Mouse (Mus musculus) myocyte (in vitro differentiated cells): ENCODE measurements around the gene Olfr1218. TPM values are rescaled to one million over a fixed set of nuclear protein-coding genes. Genes with fewer than 3 reads are reported as not detected.

ENCODE experiments used
- H3K27me3 ChIP-seq: one replicate; pipeline ENCODE4 v1.6.1; 2011; ENCODE audit not compliant: control insufficient read depth, insufficient read depth, insufficient read length
- H3K36me3 ChIP-seq: one replicate; pipeline ENCODE4 v1.6.1; 2011; ENCODE audit not compliant: control insufficient read depth, insufficient read depth
- H3K4me2 ChIP-seq: one replicate; pipeline ENCODE4 v1.6.1; 2011; ENCODE audit warnings: low read depth, control low read depth
- H3K4me3 ChIP-seq: one replicate; pipeline ENCODE4 v1.5.1; 2011; ENCODE audit warnings: mild to moderate bottlenecking, control low read depth, moderate library complexity
- H3K79me2 ChIP-seq: one replicate; pipeline ENCODE4 v1.6.1; 2011; ENCODE audit not compliant: control insufficient read depth, insufficient read depth
- H3ac ChIP-seq: one replicate; pipeline ENCODE4 v1.6.1; 2011; ENCODE audit not compliant: control insufficient read depth, insufficient read length
- CEBPB ChIP-seq: IDR thresholded peaks from 2 replicates; pipeline ENCODE4 v1.6.1; 2011; ENCODE audit warnings: mild to moderate bottlenecking, moderate library complexity; ENCODE audit not compliant: poor library complexity, insufficient read depth, severe bottlenecking
- E2F4 ChIP-seq: IDR thresholded peaks from one replicate; pipeline ENCODE4 v1.6.1; 2011; ENCODE audit warnings: mild to moderate bottlenecking, control low read depth, moderate library complexity; ENCODE audit not compliant: insufficient read depth
- MAX ChIP-seq: IDR thresholded peaks from one replicate; pipeline ENCODE4 v1.6.1; 2011; ENCODE audit warnings: low read depth, mild to moderate bottlenecking, control low read depth
- MYOD1 ChIP-seq, 3 experiments: IDR thresholded peaks; one replicate each; pipeline ENCODE4 v1.6.1; 2011; ENCODE audit warnings: control low read depth in 2 of 3, low read depth in 2 of 3, mild to moderate bottlenecking in 2 of 3, moderate library complexity in 1 of 3; ENCODE audit not compliant: insufficient read length in 2 of 3, control insufficient read depth in 1 of 3
- MYOG ChIP-seq, 3 experiments: IDR thresholded peaks; one replicate each; pipeline ENCODE4 v1.6.1; 2011; ENCODE audit warnings: control low read depth in 2 of 3, low read depth in 2 of 3, mild to moderate bottlenecking in 2 of 3; ENCODE audit not compliant: insufficient read length in 2 of 3, control insufficient read depth in 1 of 3, insufficient read depth in 1 of 3
- POLR2A ChIP-seq: IDR thresholded peaks from one replicate; pipeline ENCODE4 v1.6.1; 2011; ENCODE audit warnings: low read depth, mild to moderate bottlenecking, control low read depth, moderate library complexity; ENCODE audit not compliant: insufficient read length
- POLR2AphosphoS2 ChIP-seq: IDR thresholded peaks from one replicate; pipeline ENCODE4 v1.6.1; 2011; ENCODE audit warnings: low read depth, control low read depth; ENCODE audit not compliant: insufficient read length
- REST ChIP-seq: IDR thresholded peaks from one replicate; pipeline ENCODE4 v1.6.1; 2011; ENCODE audit warnings: mild to moderate bottlenecking, control low read depth, moderate library complexity; ENCODE audit not compliant: insufficient read depth, insufficient read length
- SRF ChIP-seq: IDR thresholded peaks from one replicate; pipeline ENCODE4 v1.6.1; 2011; ENCODE audit warnings: low read depth; ENCODE audit not compliant: control insufficient read depth, insufficient read length
- TCF12 ChIP-seq: IDR thresholded peaks from one replicate; pipeline ENCODE4 v1.6.1; 2011; ENCODE audit warnings: mild to moderate bottlenecking, control low read depth; ENCODE audit not compliant: poor library complexity, insufficient read depth, severe bottlenecking
- TCF3 ChIP-seq: IDR thresholded peaks from one replicate; pipeline ENCODE4 v1.6.1; 2011; ENCODE audit warnings: low read depth, control low read depth; ENCODE audit not compliant: insufficient read length
- USF1 ChIP-seq: IDR thresholded peaks from one replicate; pipeline ENCODE4 v1.6.1; 2011; ENCODE audit warnings: low read depth, mild to moderate bottlenecking, control low read depth, moderate library complexity
- polyA plus RNA-seq: library from polyadenylated mRNA; unstranded; fragments of >200 nt; fragmentation: generic; extraction: Trizol; gene quantifications from one replicate; pipeline ENCODE4 v1.2.1, GENCODE M21; 2012; ENCODE audit warnings: missing spikeins

The Olfr1218 gene
- polyA plus RNA-seq, result not detected

- no peak for TF ChIP-seq TCF12
- TF ChIP-seq MYOG (IDR thresholded peaks at IDR 0.05; ENCODE audit: control insufficient read depth in 1 of 3, insufficient read depth in 1 of 3, insufficient read length in 2 of 3, low read depth in 2 of 3), result no peak
- no peak for TF ChIP-seq TCF3
- TF ChIP-seq SRF, result no peak
- TF ChIP-seq REST, result no peak
- TF ChIP-seq MAX, result no peak
- Histone ChIP-seq H3K4me3 (no peak within 1 kb of the TSS), H3K27me3 (no peaks in the 10 kb centered on the region), H3K4me2 (no peak within 1 kb of the TSS), H3K36me3 (no peaks in the 10 kb centered on the region), H3K79me2 (no peaks in the 10 kb centered on the region), H3ac (no peak within 1 kb of the TSS)
These were observed at the start of gene Olfr1218 for GRCm38 (mm10) chr2:89061087-89061486. Gene Olfr1218, minus strand, starts transcription at chr2:89061187.

DNA sequence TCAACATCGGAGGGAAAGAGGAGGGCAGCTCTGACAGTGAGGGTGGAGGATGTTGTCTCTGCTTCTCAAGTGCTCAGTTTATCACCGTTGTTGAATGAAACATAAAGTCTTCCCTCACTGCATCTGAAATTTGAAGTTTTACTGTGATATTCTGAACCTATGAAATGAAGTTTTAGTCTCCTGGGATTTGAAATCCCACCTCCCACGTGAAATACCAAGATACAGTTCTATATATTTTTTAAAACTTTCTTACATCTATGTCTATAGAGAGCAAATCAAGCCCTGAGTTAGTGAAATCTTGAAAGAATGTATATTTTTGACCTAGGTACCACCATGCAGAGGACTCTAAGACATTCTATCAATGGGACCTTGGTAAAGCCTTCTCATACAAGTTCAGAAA lies 45.7 kb upstream of the Olfr1218 start, which contains the start of gene Olfr1220:
TSS of gene Olfr1220 (minus strand) at position 101 of the 400 bp plus-strand sequence.
- Histone ChIP-seq H3K27me3 (no peaks in the 10 kb centered on the region), H3ac (no peak within 1 kb of the TSS), H3K4me3 (no peak within 1 kb of the TSS), H3K4me2 (no peak within 1 kb of the TSS), H3K79me2 (no peaks in the 10 kb centered on the region), H3K36me3 (no peaks in the 10 kb centered on the region)
- TF ChIP-seq E2F4, result no peak
- no peak for TF ChIP-seq MYOG (IDR thresholded peaks at IDR 0.05; ENCODE audit: control insufficient read depth in 1 of 3, insufficient read depth in 1 of 3, insufficient read length in 2 of 3, low read depth in 2 of 3)
- TF ChIP-seq CEBPB, result no peak

- H3ac ChIP-seq, result no peak overlapping the region
- H3K4me3 ChIP-seq, result no peak overlapping the region
- H3K79me2 ChIP-seq, result no peaks in the 10 kb centered on the region
- no peaks in the 10 kb centered on the region for H3K27me3 ChIP-seq
- H3K4me2 ChIP-seq, result no peak overlapping the region
- H3K36me3 ChIP-seq, result no peaks in the 10 kb centered on the region
- no peak for TF ChIP-seq MYOD1 (IDR thresholded peaks at IDR 0.05; ENCODE audit: control insufficient read depth in 1 of 3, insufficient read length in 2 of 3, low read depth in 2 of 3)
- TF ChIP-seq CEBPB, result no peak
- no peak for TF ChIP-seq TCF3
- TF ChIP-seq POLR2AphosphoS2, result no peak
- TF ChIP-seq TCF12, result no peak
- TF ChIP-seq E2F4, result no peak
- no peak for TF ChIP-seq SRF
- TF ChIP-seq POLR2A, result no peak
- TF ChIP-seq MYOG (IDR thresholded peaks at IDR 0.05; ENCODE audit: control insufficient read depth in 1 of 3, insufficient read depth in 1 of 3, insufficient read length in 2 of 3, low read depth in 2 of 3), result no peak
- TF ChIP-seq REST, result no peak
- no peak for TF ChIP-seq USF1
- no peak for TF ChIP-seq MAX
These were observed 44.7 kb upstream of the Olfr1218 start for GRCm38 (mm10) chr2:89105651-89106050.

GRCm38 (mm10) chr2:89093848-89094247 lies 32.9 kb upstream of the Olfr1218 start:
- H3K4me3 ChIP-seq, result no peak overlapping the region
- H3ac ChIP-seq, result no peak overlapping the region
- TF ChIP-seq TCF12, result no peak
- no peak for TF ChIP-seq E2F4
- TF ChIP-seq MYOD1 (IDR thresholded peaks at IDR 0.05; ENCODE audit: control insufficient read depth in 1 of 3, insufficient read length in 2 of 3, low read depth in 2 of 3), result no peak
- TF ChIP-seq POLR2AphosphoS2, result no peak
- no peak for TF ChIP-seq USF1
- TF ChIP-seq SRF, result no peak
- no peak for TF ChIP-seq CEBPB
- TF ChIP-seq MAX, result no peak
- H3K79me2 ChIP-seq, result no peaks in the 10 kb centered on the region
- no peaks in the 10 kb centered on the region for H3K27me3 ChIP-seq
- no peak overlapping the region for H3K4me2 ChIP-seq
- no peaks in the 10 kb centered on the region for H3K36me3 ChIP-seq

DNA sequence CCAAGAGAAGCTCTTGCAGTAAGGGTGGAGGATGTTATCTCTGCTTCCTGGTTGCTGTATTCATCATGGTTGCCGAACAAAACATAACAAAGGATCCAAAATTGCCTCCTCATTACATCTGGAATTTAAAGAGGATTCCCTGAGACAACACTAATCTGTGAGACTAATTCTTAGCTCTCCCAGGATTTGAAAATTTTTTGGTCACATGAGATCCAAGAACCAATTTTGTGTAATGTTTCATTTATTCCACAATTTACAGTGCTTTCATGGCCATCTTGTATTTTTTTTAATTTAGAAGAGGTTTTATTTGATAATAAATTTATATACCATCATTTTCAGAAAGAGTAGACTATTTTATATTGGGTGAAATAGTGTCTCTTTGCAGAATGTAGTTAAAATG lies 22.4 kb upstream of the Olfr1218 start, which contains the start of gene Olfr1219:
TSS of gene Olfr1219 (minus strand) at position 101 of the 400 bp plus-strand sequence.
- H3ac ChIP-seq, result no peak within 1 kb of the TSS
- H3K36me3 ChIP-seq, result no peaks in the 10 kb centered on the region
- H3K4me3 ChIP-seq, result no peak within 1 kb of the TSS
- TF ChIP-seq TCF3 (no peak), POLR2AphosphoS2 (no peak), MYOD1 (IDR thresholded peaks at IDR 0.05; ENCODE audit: control insufficient read depth in 1 of 3, insufficient read length in 2 of 3, low read depth in 2 of 3) (no peak), REST (no peak), CEBPB (no peak), POLR2A (no peak), MYOG (IDR thresholded peaks at IDR 0.05; ENCODE audit: control insufficient read depth in 1 of 3, insufficient read depth in 1 of 3, insufficient read length in 2 of 3, low read depth in 2 of 3) (no peak), E2F4 (no peak), MAX (no peak), SRF (no peak)
- no peak within 1 kb of the TSS for H3K4me2 ChIP-seq
- H3K27me3 ChIP-seq, result no peaks in the 10 kb centered on the region
- H3K79me2 ChIP-seq, result no peaks in the 10 kb centered on the region
